Mouse (Mus musculus) lung, embryonic 14.5 days (tissue): ENCODE measurements around the gene Map2k7. TPM values are rescaled to one million over a fixed set of nuclear protein-coding genes. Genes with fewer than 3 reads are reported as not detected.

Experiments used
- ATAC-seq: fragments of 200-750 bp; cut with Nextera tagmentation; 2 replicates; pipeline ENCODE4 v1.8.0; 2017; ENCODE audit warnings: mild to moderate bottlenecking, moderate TSS enrichment, moderate library complexity; ENCODE audit not compliant: insufficient read depth
- DNase-seq: peaks from one replicate; pipeline ENCODE4 v3.0.0-alpha.2; 2015
- H3K27ac ChIP-seq: fragments of 300-500 bp; sonication (generic); 2 replicates; pipeline ENCODE4 v1.5.1; 2014; ENCODE audit warnings: low read depth, mild to moderate bottlenecking, moderate library complexity
- H3K27me3 ChIP-seq: fragments of 300-500 bp; sonication (generic); 2 replicates; pipeline ENCODE4 v1.6.1; 2014; ENCODE audit warnings: low read length, control low read depth; ENCODE audit not compliant: insufficient read depth
- H3K36me3 ChIP-seq: fragments of 300-500 bp; sonication (generic); 2 replicates; pipeline ENCODE4 v1.6.1; 2014; ENCODE audit warnings: control low read depth; ENCODE audit not compliant: insufficient read depth
- H3K4me1 ChIP-seq: fragments of 300-500 bp; sonication (generic); 2 replicates; pipeline ENCODE4 v1.6.1; 2014; ENCODE audit warnings: antibody characterized with exemption, control low read depth; ENCODE audit not compliant: insufficient read depth
- H3K4me2 ChIP-seq: fragments of 300-500 bp; sonication (generic); 2 replicates; pipeline ENCODE4 v1.6.1; 2014; ENCODE audit warnings: mild to moderate bottlenecking
- H3K4me3 ChIP-seq: fragments of 300-500 bp; sonication (generic); 2 replicates; pipeline ENCODE4 v1.5.1; 2014; ENCODE audit warnings: low read depth, low read length
- H3K9ac ChIP-seq: fragments of 300-500 bp; sonication (generic); 2 replicates; pipeline ENCODE4 v1.6.1; 2014
- H3K9me3 ChIP-seq: fragments of 300-500 bp; sonication (generic); 2 replicates; pipeline ENCODE4 v1.6.1; 2016; ENCODE audit warnings: low read depth, low read length, control low read depth
- CTCF ChIP-seq: IDR thresholded peaks from 2 replicates; pipeline ENCODE4 v1.5.1; 2016; ENCODE audit warnings: antibody characterized with exemption, low read depth
- WGBS: fragments of 180-500 bp; shearing (Covaris S2); extraction: QIAGEN DNeasy Blood & Tissue Kit; methylation state at CpG from one replicate; pipeline ENCODE4 v1.1.7; 2014; 5-methylcytosine and 5-hydroxymethylcytosine counted together
- polyA plus RNA-seq: library from polyadenylated mRNA; unstranded; fragments of >200 nt; fragmentation: Nextera tagmentation; extraction: Ambion mirVana; gene quantifications from 2 replicates; pipeline ENCODE4 v1.2.1, GENCODE M21; 2014

Gene Map2k7
- polyA plus RNA-seq, 1 experiment from 2014 or later = 20.9 TPM

DNA sequence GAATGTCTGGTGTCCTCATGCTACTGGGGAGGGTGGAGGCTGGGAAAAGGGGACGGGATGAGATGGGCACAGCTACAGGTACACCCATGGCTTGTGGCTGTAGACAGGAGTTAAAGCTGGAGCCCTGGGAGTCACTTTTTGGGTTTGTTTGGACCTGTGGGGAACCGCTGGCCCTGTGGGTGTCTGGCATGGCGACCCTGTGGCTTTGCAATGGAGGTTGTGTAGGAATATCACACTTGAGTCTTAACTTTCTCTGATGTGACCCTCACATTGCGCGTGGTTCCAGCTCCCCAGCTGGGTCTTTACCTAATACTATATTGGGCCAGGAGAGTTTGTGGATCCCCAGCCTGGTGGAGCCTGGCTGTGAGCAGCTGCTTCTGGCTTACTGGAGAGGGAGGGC lies 6.5 kb downstream of the Map2k7 start:
- DNase-seq = no peak
- H3K4me1 ChIP-seq = peaks cover 2% of the 10 kb centered on the region; the same call in 1 of the 2 replicates
- WGBS = 98% methylated on average over 5 of the region's 5 CpGs
- H3K27me3 ChIP-seq = no peaks in the 10 kb centered on the region
- TF ChIP-seq CTCF = no peak
- no peak overlapping the region for H3K4me3 ChIP-seq
- no peaks in the 10 kb centered on the region for H3K9me3 ChIP-seq
- no peak overlapping the region for H3K9ac ChIP-seq
- no peak overlapping the region for H3K27ac ChIP-seq
- H3K4me2 ChIP-seq = no peak overlapping the region
- H3K36me3 ChIP-seq = peaks cover 76% of the 10 kb centered on the region
- ATAC-seq = no peak

- Histone ChIP-seq H3K9me3 (no peaks in the 10 kb centered on the region), H3K36me3 (peaks cover 76% of the 10 kb centered on the region), H3K4me2 (no peak overlapping the region), H3K9ac (no peak overlapping the region), H3K4me1 (no peaks in the 10 kb centered on the region), H3K27me3 (no peaks in the 10 kb centered on the region), H3K27ac (no peak overlapping the region), H3K4me3 (no peak overlapping the region)
- DNase-seq = no peak
- no peak for TF ChIP-seq CTCF
- WGBS = 88% methylated on average over 13 of the region's 13 CpGs
- no peak for ATAC-seq
Observed at GRCm38 (mm10) chr8:4245737-4246136, 7.2 kb downstream of the Map2k7 start.

DNA sequence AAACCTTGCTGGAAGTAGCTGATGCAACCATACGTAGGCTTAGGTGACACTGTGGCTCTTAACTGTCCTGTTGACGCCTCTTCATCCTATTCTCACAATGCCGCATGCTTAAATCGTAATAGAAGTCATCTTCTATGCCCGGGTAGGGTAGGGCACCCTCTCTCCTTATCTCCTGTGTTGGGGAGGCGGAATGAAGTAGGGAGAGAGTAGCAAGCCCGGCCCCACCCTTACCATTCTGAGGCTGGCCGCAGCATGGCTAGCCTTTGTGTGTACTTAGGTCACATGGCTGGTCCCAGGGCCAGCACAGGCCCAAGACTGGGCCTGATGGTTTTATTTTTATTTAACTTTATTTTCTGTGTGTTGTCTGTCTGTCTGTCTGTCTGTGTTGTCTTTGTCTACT lies 8.7 kb downstream of the Map2k7 start:
- Histone ChIP-seq H3K9me3 (no peaks in the 10 kb centered on the region), H3K36me3 (peaks cover 65% of the 10 kb centered on the region), H3K9ac (no peak overlapping the region), H3K27me3 (no peaks in the 10 kb centered on the region), H3K4me3 (no peak overlapping the region), H3K4me1 (no peaks in the 10 kb centered on the region), H3K4me2 (no peak overlapping the region), H3K27ac (no peak overlapping the region)
- DNase-seq (no peak), ATAC-seq (no peak)
- TF ChIP-seq CTCF = no peak
- 88% methylated on average over 8 of the region's 8 CpGs for WGBS

GRCm38 (mm10) chr8:4247951-4248540 lies 9.5 kb downstream of the Map2k7 start, which contains the start of gene Tgfbr3l:
TSS of gene Tgfbr3l (plus strand) at chr8:4248214.
- ATAC-seq = no peak
- DNase-seq = no peak
- H3K27me3 ChIP-seq = no peaks in the 10 kb centered on the region
- H3K9ac ChIP-seq = no peak within 1 kb of the TSS
- no peaks in the 10 kb centered on the region for H3K9me3 ChIP-seq
- no peak within 1 kb of the TSS for H3K4me3 ChIP-seq
- H3K4me1 ChIP-seq = 0 out of 2 replicates have a peak, but pooled peaks cover 3% of the 10 kb centered on the region
- WGBS = 66% methylated on average over 15 of the region's 15 CpGs
- H3K36me3 ChIP-seq = peaks cover 57% of the 10 kb centered on the region
- TF ChIP-seq CTCF = no peak
- no peak within 1 kb of the TSS for H3K4me2 ChIP-seq
- H3K27ac ChIP-seq = peak within 1 kb of the TSS; percentile 0; the same call in 1 of the 2 replicates

GRCm38 (mm10) chr8:4249213-4249612 lies 10.7 kb downstream of the Map2k7 start:
- ATAC-seq (no peak), DNase-seq (peak; percentile 62)
- H3K9me3 ChIP-seq = no peaks in the 10 kb centered on the region
- H3K9ac ChIP-seq = no peak overlapping the region
- TF ChIP-seq CTCF = no peak
- no peak overlapping the region for H3K4me2 ChIP-seq
- no peaks in the 10 kb centered on the region for H3K27me3 ChIP-seq
- 0 out of 2 replicates have a peak, but pooled peaks cover 3% of the 10 kb centered on the region for H3K4me1 ChIP-seq
- no peak overlapping the region for H3K4me3 ChIP-seq
- WGBS = 14% methylated on average over 29 of the region's 29 CpGs
- peak overlapping the region; percentile 0; the same call in 1 of the 2 replicates for H3K27ac ChIP-seq
- peaks cover 45% of the 10 kb centered on the region for H3K36me3 ChIP-seq

- ATAC-seq (peak; percentile 14; the same call in 1 of the 2 replicates), DNase-seq (peak; percentile 90)
- no peak overlapping the region for H3K4me3 ChIP-seq
- no peak overlapping the region for H3K9ac ChIP-seq
- H3K4me1 ChIP-seq = 0 out of 2 replicates have a peak, but pooled peaks cover 3% of the 10 kb centered on the region
- H3K9me3 ChIP-seq = no peaks in the 10 kb centered on the region
- H3K27me3 ChIP-seq = no peaks in the 10 kb centered on the region
- TF ChIP-seq CTCF = peak; percentile 88
- H3K4me2 ChIP-seq = no peak overlapping the region
- WGBS = 39% methylated on average over 26 of the region's 26 CpGs
- H3K36me3 ChIP-seq = peaks cover 44% of the 10 kb centered on the region
- H3K27ac ChIP-seq = no peak overlapping the region
Observed at GRCm38 (mm10) chr8:4250306-4250970, 11.9 kb downstream of the Map2k7 start.

GRCm38 (mm10) chr8:4252116-4252760 lies 13.7 kb downstream of the Map2k7 start:
- H3K27me3 ChIP-seq = no peaks in the 10 kb centered on the region
- no peak overlapping the region for H3K27ac ChIP-seq
- peak overlapping the region; percentile 73 for H3K4me3 ChIP-seq
- H3K4me1 ChIP-seq = 0 out of 2 replicates have a peak, but pooled peaks cover 3% of the 10 kb centered on the region
- no peak for TF ChIP-seq CTCF
- H3K36me3 ChIP-seq = peaks cover 44% of the 10 kb centered on the region
- ATAC-seq = peak; percentile 0; the same call in 1 of the 2 replicates
- WGBS = 48% methylated on average over 8 of the region's 8 CpGs
- H3K9ac ChIP-seq = peak overlapping the region; percentile 67
- H3K4me2 ChIP-seq = peak overlapping the region; percentile 81
- no peaks in the 10 kb centered on the region for H3K9me3 ChIP-seq
- DNase-seq = no peak
